Mouse (Mus musculus) adrenal gland, adult 18-20 months (tissue): ENCODE data around the gene Zcchc17. TPM values are rescaled to one million over a fixed set of nuclear protein-coding genes. Genes with fewer than 3 reads are reported as not detected.

Experiments
- DNase-seq, 2 experiments: peaks; one replicate each; pipeline ENCODE4 v3.0.0; 2021 to 2022; ENCODE audit warnings: low spot score in 2 of 2
- long read RNA-seq, 2 experiments: library from polyadenylated mRNA; stranded (forward); transcript quantifications; one replicate each; pipeline ENCODE4 v2.0.0; 2021
- total RNA-seq, 2 experiments: library from RNA; stranded (reverse); gene quantifications; 1 replicate in 1 of 2; 2 replicates in 1 of 2; pipeline ENCODE4 v1.2.3; 2021

Gene Zcchc17
- total RNA-seq: 10 to 100 TPM; 40.4 to 46.0 TPM
- long read RNA-seq, experiment 1, transcript Zcchc17-202 (8 exons, 2,113 nt): major isoform, 37 of 52 reads
- long read RNA-seq, experiment 1, partial matches to known transcripts: 1 of 52 reads
- long read RNA-seq, experiment 1, other reads (novel, unspliced or antisense): 14 of 52 reads
- long read RNA-seq, experiment 2, transcript Zcchc17-202 (8 exons, 2,113 nt): major isoform, 48 of 87 reads
- long read RNA-seq, experiment 2, partial matches to known transcripts: 18 of 87 reads
- long read RNA-seq, experiment 2, other reads (novel, unspliced or antisense): 21 of 87 reads

GRCm38 (mm10) chr4:130359486-130360237, at the start of gene Zcchc17, which contains the start of gene Snrnp40:
Gene Zcchc17 (minus strand): TSS chr4:130359943.
Gene Snrnp40 (plus strand): TSS chr4:130360132.
- peak; percentile 97 for DNase-seq

- DNase-seq: no peak
Observed at GRCm38 (mm10) chr4:130391265-130391664, 31.5 kb upstream of the Zcchc17 start.

- DNase-seq: no peak
Observed at GRCm38 (mm10) chr4:130389927-130390326, 30.2 kb upstream of the Zcchc17 start.

- DNase-seq: peak in 1 of 2 experiments; percentile 11
Observed at GRCm38 (mm10) chr4:130389496-130389895, 29.8 kb upstream of the Zcchc17 start.

- no peak for DNase-seq
Observed at GRCm38 (mm10) chr4:130387256-130387655, 27.5 kb upstream of the Zcchc17 start.

GRCm38 (mm10) chr4:130380418-130380817, 20.7 kb upstream of the Zcchc17 start:
- DNase-seq: no peak

- DNase-seq: no peak
Observed at GRCm38 (mm10) chr4:130379181-130379580, 19.4 kb upstream of the Zcchc17 start.

- DNase-seq: no peak
Observed at GRCm38 (mm10) chr4:130377500-130377899, 17.8 kb upstream of the Zcchc17 start.

- DNase-seq: no peak
Observed at GRCm38 (mm10) chr4:130376675-130377074, 16.9 kb upstream of the Zcchc17 start.

- no peak for DNase-seq
Observed at GRCm38 (mm10) chr4:130360238-130360590, 471 bp upstream of the Zcchc17 start.

- DNase-seq: no peak
Observed at GRCm38 (mm10) chr4:130357946-130358345, 1.8 kb downstream of the Zcchc17 start.

GRCm38 (mm10) chr4:130352588-130352987, 7.2 kb downstream of the Zcchc17 start:
- DNase-seq: no peak

GRCm38 (mm10) chr4:130350690-130351422, 8.9 kb downstream of the Zcchc17 start:
- DNase-seq: no peak

GRCm38 (mm10) chr4:130349666-130350065, 10.1 kb downstream of the Zcchc17 start:
- no peak for DNase-seq

- DNase-seq: peak; percentile 49 to 57
Observed at GRCm38 (mm10) chr4:130341691-130342090, 18.1 kb downstream of the Zcchc17 start.

GRCm38 (mm10) chr4:130335867-130336266, 23.9 kb downstream of the Zcchc17 start:
- no peak for DNase-seq

GRCm38 (mm10) chr4:130327366-130327765, 32.4 kb downstream of the Zcchc17 start:
- DNase-seq: no peak

- DNase-seq: no peak
Observed at GRCm38 (mm10) chr4:130325446-130325845, 34.3 kb downstream of the Zcchc17 start.

- no peak for DNase-seq
Observed at GRCm38 (mm10) chr4:130323607-130324006, 36.1 kb downstream of the Zcchc17 start.

GRCm38 (mm10) chr4:130323165-130323564, 36.6 kb downstream of the Zcchc17 start:
- DNase-seq: no peak

GRCm38 (mm10) chr4:130322567-130322966, 37.2 kb downstream of the Zcchc17 start:
- DNase-seq: no peak

- DNase-seq: no peak
Observed at GRCm38 (mm10) chr4:130321640-130322039, 38.1 kb downstream of the Zcchc17 start.
